Mouse (Mus musculus) urinary bladder, adult 2 months (tissue): ENCODE results near the gene Insl5. TPM values are rescaled to one million over a fixed set of nuclear protein-coding genes. Genes with fewer than 3 reads are reported as not detected.

Experiments used
- DNase-seq: peaks from one replicate; pipeline ENCODE4 v3.0.0; 2022; ENCODE audit warnings: low spot score
- polyA plus RNA-seq: library from polyadenylated mRNA; depleted of rRNA; stranded (reverse); fragments of >200 nt; gene quantifications from 2 replicates; pipeline ENCODE4 v1.2.3, GENCODE M21; 2012; rRNA removed

The Insl5 gene
- polyA plus RNA-seq, result 0.12 TPM in 1 of 2 replicates, not detected in the other

- no peak for DNase-seq
Observed at GRCm38 (mm10) chr4:103026621-103027020, at the start of gene Insl5. Gene Insl5, minus strand, starts transcription at chr4:103026842.

GRCm38 (mm10) chr4:103070631-103071030 is 44.0 kb upstream of the Insl5 start:
- DNase-seq, result no peak

GRCm38 (mm10) chr4:103067906-103068655 is 41.4 kb upstream of the Insl5 start:
- DNase-seq, result no peak

GRCm38 (mm10) chr4:103064976-103065375 is 38.3 kb upstream of the Insl5 start:
- DNase-seq, result no peak

- DNase-seq, result no peak
Observed at GRCm38 (mm10) chr4:103064421-103064820, 37.8 kb upstream of the Insl5 start.

- DNase-seq, result no peak
Observed at GRCm38 (mm10) chr4:103056909-103057308, 30.3 kb upstream of the Insl5 start.

GRCm38 (mm10) chr4:103048046-103048445 is 21.4 kb upstream of the Insl5 start:
- no peak for DNase-seq

GRCm38 (mm10) chr4:103042997-103043396 is 16.4 kb upstream of the Insl5 start:
- DNase-seq, result no peak

- no peak for DNase-seq
Observed at GRCm38 (mm10) chr4:103039838-103040191, 13.2 kb upstream of the Insl5 start.

GRCm38 (mm10) chr4:103039103-103039837 is 12.6 kb upstream of the Insl5 start:
- DNase-seq, result no peak

- no peak for DNase-seq
Observed at GRCm38 (mm10) chr4:103028177-103029088, 1.8 kb upstream of the Insl5 start.

- DNase-seq, result no peak
Observed at GRCm38 (mm10) chr4:103027745-103028144, 1.1 kb upstream of the Insl5 start.

- DNase-seq, result no peak
Observed at GRCm38 (mm10) chr4:103013490-103013889, 13.2 kb downstream of the Insl5 start.

- DNase-seq, result no peak
Observed at GRCm38 (mm10) chr4:103011823-103012222, 14.8 kb downstream of the Insl5 start.

GRCm38 (mm10) chr4:103010734-103011133 is 15.9 kb downstream of the Insl5 start:
- DNase-seq, result no peak

GRCm38 (mm10) chr4:103006943-103007418 is 19.7 kb downstream of the Insl5 start:
- DNase-seq, result no peak

- no peak for DNase-seq
Observed at GRCm38 (mm10) chr4:103006266-103006665, 20.4 kb downstream of the Insl5 start.

- DNase-seq, result no peak
Observed at GRCm38 (mm10) chr4:103005190-103005945, 21.3 kb downstream of the Insl5 start.

GRCm38 (mm10) chr4:103004681-103005080 is 22.0 kb downstream of the Insl5 start:
- no peak for DNase-seq

- DNase-seq, result no peak
Observed at GRCm38 (mm10) chr4:102991685-102992084, 35.0 kb downstream of the Insl5 start.
